Mouse (Mus musculus): ENCODE measurements around the gene Zfp296. TPM values are rescaled to one million over a fixed set of nuclear protein-coding genes. Genes with fewer than 3 reads are reported as not detected.
A peak's percentile ranks its signal among the peaks of the same experiment; 100 is the strongest.

The Zfp296 gene
- polyA plus RNA-seq, 1 experiment from 2014 or later, result 0.14 TPM

DNA sequence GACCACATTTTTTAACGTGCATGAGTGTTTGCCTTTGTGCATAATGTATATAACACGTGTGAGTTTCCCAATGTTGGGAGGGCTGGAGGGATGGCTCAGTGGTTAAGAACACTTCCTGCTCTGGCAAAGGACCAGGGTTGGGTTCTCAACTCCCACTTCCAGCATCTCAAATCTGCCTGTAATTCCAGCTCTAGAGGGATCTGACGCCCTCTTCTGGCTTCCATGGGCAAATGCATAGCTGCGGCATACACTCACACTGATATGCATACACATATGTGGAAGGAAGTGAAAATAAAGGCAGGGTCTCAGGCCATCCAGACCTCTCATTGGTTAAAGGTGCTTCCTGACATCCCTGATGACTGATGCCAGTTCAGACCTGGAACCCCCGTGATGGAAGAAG, 30.2 kb downstream of the Zfp296 start:
- Histone ChIP-seq H3K4me2 (replicated peaks; ENCODE audit: low read depth) (no peak overlapping the region), H3K36me3 (ENCODE audit: control insufficient read depth, insufficient read depth) (peaks cover 11% of the 10 kb centered on the region; the same call in 1 of the 2 replicates), H3K27me3 (replicated peaks; ENCODE audit: control insufficient read depth, insufficient read depth, low read length) (no peaks in the 10 kb centered on the region), H3K9me3 (ENCODE audit: control insufficient read depth) (no peaks in the 10 kb centered on the region), H3K27ac (ENCODE audit: low read depth, low read length) (no peak overlapping the region), H3K4me3 (ENCODE audit: low read depth, low read length) (no peak overlapping the region), H3K4me1 (replicated peaks; ENCODE audit: control insufficient read depth, insufficient read depth, low read length) (no peaks in the 10 kb centered on the region), H3K9ac (ENCODE audit: low read depth, low read length) (no peak overlapping the region)
- ATAC-seq, result no peak
- TF ChIP-seq CTCF (IDR thresholded peaks at IDR 0.05; ENCODE audit: low read depth), result peak; percentile 23
- 82% methylated on average over 5 of the region's 5 CpGs for WGBS

DNA sequence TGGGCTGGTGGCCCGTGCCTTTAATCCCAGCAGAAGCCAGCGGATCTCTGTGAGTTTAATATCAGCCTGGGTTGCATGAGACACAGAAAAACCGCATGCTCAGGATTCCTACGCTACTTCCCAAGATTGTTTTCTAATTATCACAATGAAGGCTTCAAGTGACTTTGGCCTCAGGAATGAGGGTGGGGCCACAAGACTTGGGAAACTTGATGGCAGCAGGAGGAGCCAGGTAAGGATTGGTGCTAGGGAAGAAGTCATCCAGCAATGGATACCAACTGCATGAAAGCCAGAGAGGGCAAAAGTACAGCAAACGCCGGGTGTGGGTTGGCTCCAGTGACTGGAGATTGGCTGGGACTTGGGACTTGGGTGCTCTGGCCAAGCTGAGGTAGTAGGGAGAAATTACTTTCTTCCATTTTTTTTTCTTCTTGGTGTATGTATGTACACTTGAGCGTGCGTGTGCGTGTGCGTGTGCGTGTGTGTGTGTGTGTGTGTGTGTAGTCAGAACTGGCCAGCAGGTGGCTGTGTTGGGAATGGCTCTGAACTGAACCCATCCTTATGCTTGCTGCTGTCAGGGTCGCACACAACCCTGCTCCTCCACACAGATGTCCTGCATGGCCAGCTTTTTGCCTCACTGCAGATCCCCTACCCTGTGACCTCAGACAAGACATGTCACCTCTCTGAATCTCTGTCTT, 32.7 kb downstream of the Zfp296 start:
- TF ChIP-seq CTCF (IDR thresholded peaks at IDR 0.05; ENCODE audit: low read depth), result peak; percentile 56
- no peak overlapping the region for H3K9ac ChIP-seq (ENCODE audit: low read depth, low read length)
- no peaks in the 10 kb centered on the region for H3K9me3 ChIP-seq (ENCODE audit: control insufficient read depth)
- ATAC-seq, result peak; percentile 82
- H3K4me1 ChIP-seq (replicated peaks; ENCODE audit: control insufficient read depth, insufficient read depth, low read length), result 0 out of 2 replicates have a peak, but pooled peaks cover 3% of the 10 kb centered on the region
- H3K27me3 ChIP-seq (replicated peaks; ENCODE audit: control insufficient read depth, insufficient read depth, low read length), result no peaks in the 10 kb centered on the region
- H3K36me3 ChIP-seq (ENCODE audit: control insufficient read depth, insufficient read depth), result peaks cover 29% of the 10 kb centered on the region; the same call in 1 of the 2 replicates
- 74% methylated on average over 12 of the region's 12 CpGs for WGBS
- no peak overlapping the region for H3K4me2 ChIP-seq (replicated peaks; ENCODE audit: low read depth)
- no peak overlapping the region for H3K4me3 ChIP-seq (ENCODE audit: low read depth, low read length)
- H3K27ac ChIP-seq (ENCODE audit: low read depth, low read length), result peak overlapping the region; percentile 62

DNA sequence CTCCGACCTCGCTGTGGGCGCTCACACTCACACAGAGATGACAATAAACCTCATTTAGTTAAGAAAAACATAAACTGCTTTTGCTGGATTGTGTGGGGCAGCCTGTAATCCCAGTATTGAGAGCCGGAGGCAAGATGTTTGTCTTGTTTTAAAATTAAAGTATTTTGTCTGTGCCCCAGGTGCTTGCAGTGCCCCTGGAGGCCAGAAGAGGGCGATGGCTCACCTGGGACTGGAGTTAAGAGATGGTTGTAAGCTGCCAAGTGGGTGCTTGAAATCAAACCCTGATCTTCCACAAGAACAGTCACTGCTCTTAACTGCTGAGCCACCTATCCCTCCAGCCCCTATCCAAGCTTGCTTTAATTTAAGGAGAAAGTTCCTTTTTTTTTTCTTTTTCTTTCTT, 33.9 kb downstream of the Zfp296 start:
- Histone ChIP-seq H3K4me3 (ENCODE audit: low read depth, low read length) (no peak overlapping the region), H3K9ac (ENCODE audit: low read depth, low read length) (no peak overlapping the region), H3K36me3 (ENCODE audit: control insufficient read depth, insufficient read depth) (peaks cover 30% of the 10 kb centered on the region; the same call in 1 of the 2 replicates), H3K27ac (ENCODE audit: low read depth, low read length) (no peak overlapping the region), H3K4me2 (replicated peaks; ENCODE audit: low read depth) (no peak overlapping the region), H3K27me3 (replicated peaks; ENCODE audit: control insufficient read depth, insufficient read depth, low read length) (no peaks in the 10 kb centered on the region), H3K9me3 (ENCODE audit: control insufficient read depth) (no peaks in the 10 kb centered on the region), H3K4me1 (replicated peaks; ENCODE audit: control insufficient read depth, insufficient read depth, low read length) (0 out of 2 replicates have a peak, but pooled peaks cover 3% of the 10 kb centered on the region)
- WGBS, result 78% methylated on average over 5 of the region's 5 CpGs
- TF ChIP-seq CTCF (IDR thresholded peaks at IDR 0.05; ENCODE audit: low read depth), result peak; percentile 44
- ATAC-seq, result no peak

DNA sequence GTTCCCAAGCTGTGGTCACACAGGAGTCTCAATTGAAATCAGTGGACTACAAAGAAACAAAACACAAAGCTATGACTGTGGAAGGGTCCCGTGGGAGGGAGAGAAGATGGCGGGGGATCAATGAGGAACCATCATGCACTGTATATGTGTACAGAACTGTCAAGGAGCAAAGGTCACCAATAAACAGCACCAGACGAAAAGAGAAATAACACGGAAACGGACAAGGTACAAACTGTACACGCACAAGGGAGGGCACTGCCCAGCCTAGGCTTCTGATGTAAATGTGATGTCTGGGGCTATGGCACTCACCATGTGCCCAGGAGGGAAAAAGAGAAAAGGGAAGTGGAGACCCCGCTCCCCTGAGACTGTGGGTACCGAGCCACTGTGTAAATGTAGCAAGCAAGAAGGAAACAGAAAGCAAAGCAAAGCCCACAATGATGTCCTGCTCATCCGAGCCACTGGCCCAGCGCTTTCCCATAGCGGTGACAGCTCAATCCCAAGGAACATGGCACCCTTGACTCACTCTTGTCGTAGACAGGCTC, 38.0 kb downstream of the Zfp296 start:
- H3K27ac ChIP-seq (ENCODE audit: low read depth, low read length), result peak overlapping the region; percentile 78
- WGBS, result 58% methylated on average over 12 of the region's 12 CpGs
- 0 out of 2 replicates have a peak overlapping the region, but pooled peaks have one; percentile 9 for H3K4me2 ChIP-seq (replicated peaks; ENCODE audit: low read depth)
- peaks cover 3% of the 10 kb centered on the region; the same call in 1 of the 2 replicates for H3K4me1 ChIP-seq (replicated peaks; ENCODE audit: control insufficient read depth, insufficient read depth, low read length)
- H3K27me3 ChIP-seq (replicated peaks; ENCODE audit: control insufficient read depth, insufficient read depth, low read length), result no peaks in the 10 kb centered on the region
- H3K4me3 ChIP-seq (ENCODE audit: low read depth, low read length), result no peak overlapping the region
- peaks cover 34% of the 10 kb centered on the region; the same call in 1 of the 2 replicates for H3K36me3 ChIP-seq (ENCODE audit: control insufficient read depth, insufficient read depth)
- peak; percentile 94 for ATAC-seq
- H3K9ac ChIP-seq (ENCODE audit: low read depth, low read length), result no peak overlapping the region
- H3K9me3 ChIP-seq (ENCODE audit: control insufficient read depth), result no peaks in the 10 kb centered on the region
- no peak for TF ChIP-seq CTCF (IDR thresholded peaks at IDR 0.05; ENCODE audit: low read depth)

DNA sequence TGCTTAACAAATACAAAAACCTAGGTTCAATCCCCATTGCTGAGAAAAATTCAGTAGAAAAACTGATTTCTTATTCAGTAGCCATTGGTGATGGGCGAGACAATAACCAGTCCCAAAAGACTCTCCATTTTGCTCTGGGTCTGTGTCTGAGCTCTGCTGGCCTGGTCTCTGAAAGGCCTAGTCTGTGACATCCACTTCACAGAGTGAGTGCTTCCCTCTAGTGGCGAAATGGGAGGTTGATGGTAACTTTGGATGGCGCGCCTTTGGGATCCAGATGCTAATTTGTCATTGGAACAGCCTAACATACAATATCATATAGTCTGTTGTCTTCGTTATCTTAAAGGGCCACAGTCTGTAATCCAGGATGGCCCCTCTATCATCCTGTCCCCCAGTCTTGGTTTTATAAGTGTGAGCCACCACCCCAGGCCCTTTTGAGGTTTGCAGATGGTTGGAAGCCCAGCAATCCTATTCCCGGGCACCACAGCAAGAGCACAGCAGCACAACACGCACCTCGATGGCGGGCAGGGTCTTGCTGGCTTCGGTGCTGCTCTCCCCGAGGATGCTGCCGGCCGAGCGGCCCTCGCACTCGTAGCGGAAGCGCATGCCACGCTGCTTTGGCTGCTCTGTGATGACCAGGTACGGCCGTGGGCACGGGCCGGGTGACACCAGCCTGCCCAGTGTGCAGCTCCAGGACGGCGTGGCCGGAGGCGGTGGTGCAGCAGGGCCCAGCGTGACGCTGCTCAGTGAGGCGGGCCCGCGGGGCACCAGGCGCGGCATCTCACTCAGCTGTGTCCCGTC, 42.1 kb downstream of the Zfp296 start:
- WGBS, result 16% methylated on average over 35 of the region's 35 CpGs
- ATAC-seq, result peak; percentile 36; the same call in 1 of the 2 replicates

DNA sequence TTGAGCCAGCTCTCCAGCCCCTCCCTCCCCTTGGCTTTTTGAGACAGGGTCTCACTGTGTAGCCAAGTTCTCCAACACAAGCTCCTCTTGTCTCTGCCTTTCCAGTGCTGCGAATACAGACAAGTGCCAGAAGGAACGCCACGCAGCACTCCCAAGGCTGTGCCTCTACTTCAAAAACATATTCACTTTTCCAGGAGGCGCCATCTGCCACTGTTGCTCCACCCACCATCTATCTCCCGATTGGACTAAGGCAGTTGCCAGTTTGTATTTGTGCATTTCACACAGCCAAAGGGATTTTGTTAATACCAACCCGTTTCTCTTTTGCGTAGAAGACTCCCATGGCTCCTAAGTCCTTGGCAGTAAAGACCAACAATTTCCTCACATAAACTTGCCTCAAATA, 43.7 kb downstream of the Zfp296 start:
- TF ChIP-seq CTCF (IDR thresholded peaks at IDR 0.05; ENCODE audit: low read depth), result no peak
- Histone ChIP-seq H3K27ac (ENCODE audit: low read depth, low read length) (no peak overlapping the region), H3K4me3 (ENCODE audit: low read depth, low read length) (no peak overlapping the region), H3K36me3 (ENCODE audit: control insufficient read depth, insufficient read depth) (peaks cover 7% of the 10 kb centered on the region; the same call in 1 of the 2 replicates), H3K9me3 (ENCODE audit: control insufficient read depth) (no peaks in the 10 kb centered on the region), H3K9ac (ENCODE audit: low read depth, low read length) (no peak overlapping the region), H3K4me1 (replicated peaks; ENCODE audit: control insufficient read depth, insufficient read depth, low read length) (peaks cover 5% of the 10 kb centered on the region; the same call in 1 of the 2 replicates), H3K4me2 (replicated peaks; ENCODE audit: low read depth) (no peak overlapping the region), H3K27me3 (replicated peaks; ENCODE audit: control insufficient read depth, insufficient read depth, low read length) (no peaks in the 10 kb centered on the region)
- ATAC-seq, result no peak
- 90% methylated on average over 7 of the region's 7 CpGs for WGBS

More for the DNA sequence above, 42.1 kb downstream of the Zfp296 start:
- Histone ChIP-seq H3K4me1 (replicated peaks; ENCODE audit: control insufficient read depth, insufficient read depth, low read length) (peaks cover 7% of the 10 kb centered on the region; the same call in 1 of the 2 replicates), H3K9me3 (ENCODE audit: control insufficient read depth) (no peaks in the 10 kb centered on the region), H3K4me2 (replicated peaks; ENCODE audit: low read depth) (peak overlapping the region; percentile 27), H3K4me3 (ENCODE audit: low read depth, low read length) (no peak overlapping the region), H3K36me3 (ENCODE audit: control insufficient read depth, insufficient read depth) (peaks cover 14% of the 10 kb centered on the region; the same call in 1 of the 2 replicates), H3K9ac (ENCODE audit: low read depth, low read length) (no peak overlapping the region; the same call in 1 of the 2 replicates), H3K27me3 (replicated peaks; ENCODE audit: control insufficient read depth, insufficient read depth, low read length) (no peaks in the 10 kb centered on the region), H3K27ac (ENCODE audit: low read depth, low read length) (no peak overlapping the region)
- peak; percentile 92 for TF ChIP-seq CTCF (IDR thresholded peaks at IDR 0.05; ENCODE audit: low read depth)

Data from intestine, postnatal 0 days (tissue).